Mouse (Mus musculus): ENCODE results near the gene Fgd3. TPM values are rescaled to one million over a fixed set of nuclear protein-coding genes. Genes with fewer than 3 reads are reported as not detected.

The Fgd3 gene
- total RNA-seq, 2 experiments from 2014 or later, result 6.7 to 7.0 TPM

GRCm38 (mm10) chr13:49233792-49234572 lies 86.1 kb downstream of the Fgd3 start:
- DNase-seq (ENCODE audit: low spot score in 2 of 2), result no peak
- intact Hi-C loops (cut with DNase I), result no loop called here

GRCm38 (mm10) chr13:49225633-49226032 lies 94.5 kb downstream of the Fgd3 start:
- no peak for DNase-seq (ENCODE audit: low spot score in 2 of 2)
- intact Hi-C loops (cut with DNase I), result no loop called here

GRCm38 (mm10) chr13:49225159-49225558 lies 95.0 kb downstream of the Fgd3 start:
- intact Hi-C loops (cut with DNase I), result no loop called here

GRCm38 (mm10) chr13:49224729-49225128 lies 95.4 kb downstream of the Fgd3 start:
- intact Hi-C loops (cut with DNase I), result no loop called here
- DNase-seq (ENCODE audit: low spot score in 2 of 2), result no peak

More at GRCm38 (mm10) chr13:49225159-49225558, 95.0 kb downstream of the Fgd3 start:
- DNase-seq (ENCODE audit: low spot score in 2 of 2), result no peak

- no peak for DNase-seq (ENCODE audit: low spot score in 2 of 2)
- intact Hi-C loops (cut with DNase I), result no loop called here
Measured at GRCm38 (mm10) chr13:49224314-49224713, 95.8 kb downstream of the Fgd3 start.

- intact Hi-C loops (cut with DNase I), result no loop called here
Measured at GRCm38 (mm10) chr13:49220912-49221311, 99.2 kb downstream of the Fgd3 start.

GRCm38 (mm10) chr13:49219367-49219766 lies 100.7 kb downstream of the Fgd3 start:
- no peak for DNase-seq (ENCODE audit: low spot score in 2 of 2)
- intact Hi-C loops (cut with DNase I), result no loop called here

More at GRCm38 (mm10) chr13:49220912-49221311, 99.2 kb downstream of the Fgd3 start:
- no peak for DNase-seq (ENCODE audit: low spot score in 2 of 2)

- DNase-seq (ENCODE audit: low spot score in 2 of 2), result no peak
- intact Hi-C loops (cut with DNase I), result no loop called here
Measured at GRCm38 (mm10) chr13:49218651-49219050, 101.5 kb downstream of the Fgd3 start.

- no peak for DNase-seq (ENCODE audit: low spot score in 2 of 2)
- intact Hi-C loops (cut with DNase I), result no loop called here
Measured at GRCm38 (mm10) chr13:49216808-49217561, 103.1 kb downstream of the Fgd3 start.

- no peak for DNase-seq (ENCODE audit: low spot score in 2 of 2)
- intact Hi-C loops (cut with DNase I), result no loop called here
Measured at GRCm38 (mm10) chr13:49216220-49216552, 103.9 kb downstream of the Fgd3 start.

GRCm38 (mm10) chr13:49215504-49216219 lies 104.4 kb downstream of the Fgd3 start, which contains the start of gene Card19:
Gene Card19, minus strand, starts transcription at chr13:49216037.
- intact Hi-C loops (cut with DNase I), result no loop called here
- DNase-seq (ENCODE audit: low spot score in 2 of 2), result peak; percentile 87 to 90

GRCm38 (mm10) chr13:49215128-49215503 lies 105.0 kb downstream of the Fgd3 start:
- intact Hi-C loops (cut with DNase I), result no loop called here
- DNase-seq (ENCODE audit: low spot score in 2 of 2), result no peak

- intact Hi-C loops (cut with DNase I), result no loop called here
- DNase-seq (ENCODE audit: low spot score in 2 of 2), result no peak
Measured at GRCm38 (mm10) chr13:49214454-49214853, 105.7 kb downstream of the Fgd3 start.

- intact Hi-C loops (cut with DNase I), result no loop called here
- DNase-seq (ENCODE audit: low spot score in 2 of 2), result peak in 1 of 2 experiments; percentile 29
Measured at GRCm38 (mm10) chr13:49213531-49213932, 106.6 kb downstream of the Fgd3 start.

- intact Hi-C loops (cut with DNase I), result no loop called here
- DNase-seq (ENCODE audit: low spot score in 2 of 2), result no peak
Measured at GRCm38 (mm10) chr13:49212711-49213500, 107.2 kb downstream of the Fgd3 start.

Measured in left cerebral cortex, postnatal 14 days (tissue).